Mouse (Mus musculus) kidney, adult 2 months (tissue): ENCODE measurements around the gene N4bp2.

Experiments used
- CTCF ChIP-seq: fragments of 200-500 bp; conservative IDR thresholded peaks from 2 replicates; pipeline ENCODE4 v1.5.1; 2011; ENCODE audit warnings: low read depth, mild to moderate bottlenecking, control low read depth, low read length, moderate library complexity, mixed read lengths; ENCODE audit not compliant: insufficient read depth, insufficient read length
- POLR2A ChIP-seq: fragments of 200-500 bp; IDR thresholded peaks from one replicate; pipeline ENCODE4 v1.6.1; 2011; ENCODE audit warnings: low read depth, low read length, control low read depth

GRCm38 (mm10) chr5:65735601-65736000 is 27.7 kb upstream of the N4bp2 start:
- no peak for TF ChIP-seq CTCF
- no peak for TF ChIP-seq POLR2A
